Mouse (Mus musculus) cerebellum, adult (tissue): ENCODE results near the gene Tubd1.

Experiments used
- ATAC-seq: cut with Nextera tagmentation; 2 replicates; pipeline ENCODE4 v1.9.2; 2017; ENCODE audit warnings: mild to moderate bottlenecking, moderate library complexity, mixed read lengths; ENCODE audit not compliant: insufficient number of reproducible peaks, low FRiP score, low TSS enrichment

Tubd1 gene

DNA sequence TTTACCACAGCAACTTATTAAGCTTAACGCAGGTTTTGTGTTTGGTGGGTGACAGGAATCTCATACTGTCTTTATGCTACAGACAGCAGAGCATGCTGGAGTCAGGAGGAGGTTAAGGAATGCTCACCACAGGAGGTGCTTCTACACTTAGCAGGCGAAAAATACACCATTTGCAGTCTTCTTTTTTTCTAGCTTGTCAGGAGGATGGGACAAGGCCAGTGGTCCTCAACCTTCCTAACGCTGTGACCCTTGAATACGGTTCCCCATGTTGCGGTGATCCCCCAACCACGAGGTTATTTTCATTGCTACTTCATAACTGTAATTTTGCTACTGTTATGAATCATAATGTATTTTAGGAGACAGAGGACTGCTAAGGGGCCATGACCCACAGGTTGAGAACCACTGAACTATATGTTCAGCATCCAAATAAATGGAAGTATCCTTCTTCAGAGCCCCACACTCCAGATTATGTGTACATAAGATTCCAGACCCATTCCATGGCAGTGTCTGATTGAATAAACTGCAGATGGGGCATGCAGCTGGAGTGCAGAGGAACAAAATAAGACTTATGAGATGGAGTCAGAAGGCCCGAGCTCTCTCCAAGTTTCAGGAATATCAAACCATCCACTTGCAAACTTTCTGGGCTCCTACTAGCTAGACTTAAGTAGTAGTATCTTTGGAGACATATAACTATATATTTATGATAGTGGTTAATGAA lies 37.9 kb downstream of the Tubd1 start:
- no peak for ATAC-seq

DNA sequence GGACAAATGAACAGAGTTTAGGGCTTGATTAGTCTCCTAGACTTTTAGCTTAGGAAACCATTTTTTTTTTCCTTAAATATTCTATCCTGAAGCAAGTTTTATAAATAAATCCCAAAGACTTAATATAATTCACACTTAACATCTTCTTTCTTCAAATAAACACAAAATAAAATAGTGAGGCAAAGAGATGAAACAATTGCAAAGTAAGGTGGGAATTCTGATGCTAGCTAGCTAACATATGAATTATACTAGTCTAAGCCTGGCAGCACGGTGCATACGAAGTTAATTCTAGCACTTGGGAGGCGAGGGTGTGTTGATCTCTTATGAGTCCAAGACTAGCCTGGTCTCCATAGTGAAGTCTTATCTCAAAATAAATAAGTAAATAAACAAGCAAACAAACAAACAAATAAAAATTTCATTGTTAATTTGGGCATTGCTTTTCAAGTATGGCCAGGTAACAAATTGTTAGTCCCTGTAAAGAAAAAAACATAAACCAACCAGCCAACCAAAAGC lies 38.6 kb downstream of the Tubd1 start:
- ATAC-seq, result no peak

DNA sequence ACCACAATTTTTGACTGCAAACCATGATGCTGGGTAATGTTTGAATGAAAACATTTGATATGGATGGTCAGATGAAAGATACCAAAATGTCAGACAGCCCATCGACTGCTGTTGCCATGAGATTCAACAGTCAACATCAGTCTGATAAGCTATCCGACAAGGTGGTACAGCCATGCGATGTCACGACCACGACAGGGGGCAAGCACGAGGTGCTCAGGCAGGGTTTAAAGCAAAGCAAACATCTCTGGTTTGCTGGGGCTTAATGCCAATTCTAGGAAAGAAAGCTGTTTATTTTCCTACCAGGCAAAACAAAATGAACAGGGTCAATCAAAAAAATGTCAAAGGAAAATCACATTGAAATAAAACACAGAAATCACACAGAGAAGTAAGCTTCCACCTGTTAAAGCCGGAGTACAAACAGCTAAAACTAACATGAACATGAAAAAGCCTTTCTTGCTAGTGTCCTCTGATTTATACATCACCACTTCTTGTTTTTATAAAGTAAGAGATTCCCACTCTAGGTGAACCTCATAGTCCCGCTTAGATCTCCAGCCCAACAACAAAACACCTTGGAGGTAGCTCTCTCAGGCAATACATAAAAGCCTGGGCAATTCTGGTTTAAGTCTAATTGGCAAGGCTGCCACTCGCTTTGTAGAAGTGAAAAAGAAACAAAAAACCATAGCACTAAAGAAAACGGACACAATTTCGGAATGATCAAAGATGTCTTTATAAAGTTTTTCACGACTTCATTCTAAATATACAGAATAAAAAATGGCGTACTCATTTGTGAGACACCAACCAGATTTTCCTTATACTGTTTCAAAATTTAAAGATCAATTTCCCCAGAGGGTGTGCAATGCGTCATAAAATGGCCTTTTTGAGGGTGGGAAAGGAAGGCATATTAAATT lies 39.5 kb downstream of the Tubd1 start:
- no peak for ATAC-seq

DNA sequence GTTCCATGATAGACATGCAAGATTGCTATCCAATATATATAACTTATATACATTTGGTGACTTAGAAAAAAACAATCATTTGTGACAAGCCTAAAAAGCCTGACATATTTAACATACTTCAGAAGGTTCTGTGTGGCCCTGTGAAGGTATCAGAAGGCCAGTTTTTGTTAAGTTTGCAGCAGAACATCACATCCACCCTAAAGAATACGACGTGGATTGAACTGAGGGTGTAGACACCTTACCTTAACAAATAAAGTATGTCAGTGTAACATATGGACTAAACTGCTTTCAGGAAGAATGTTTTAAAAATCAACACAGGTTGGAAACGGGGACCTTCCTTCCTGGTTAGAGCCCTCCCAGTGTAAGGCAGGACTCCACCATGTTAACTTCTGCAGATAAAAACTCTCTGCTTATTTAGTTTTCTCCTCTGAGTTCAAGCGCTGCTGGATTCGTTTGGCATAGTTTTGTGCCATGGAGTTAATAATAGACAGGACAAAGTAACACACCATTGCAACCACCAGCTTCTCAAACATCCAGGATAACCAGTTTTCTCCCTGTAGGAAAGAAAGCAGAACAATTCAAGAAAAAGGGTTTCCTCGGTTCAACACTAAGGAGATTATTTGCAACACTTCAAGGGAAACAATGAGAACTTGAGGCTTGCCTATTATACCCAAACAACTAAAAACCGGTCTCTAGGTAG lies 40.3 kb downstream of the Tubd1 start:
- ATAC-seq, result no peak

DNA sequence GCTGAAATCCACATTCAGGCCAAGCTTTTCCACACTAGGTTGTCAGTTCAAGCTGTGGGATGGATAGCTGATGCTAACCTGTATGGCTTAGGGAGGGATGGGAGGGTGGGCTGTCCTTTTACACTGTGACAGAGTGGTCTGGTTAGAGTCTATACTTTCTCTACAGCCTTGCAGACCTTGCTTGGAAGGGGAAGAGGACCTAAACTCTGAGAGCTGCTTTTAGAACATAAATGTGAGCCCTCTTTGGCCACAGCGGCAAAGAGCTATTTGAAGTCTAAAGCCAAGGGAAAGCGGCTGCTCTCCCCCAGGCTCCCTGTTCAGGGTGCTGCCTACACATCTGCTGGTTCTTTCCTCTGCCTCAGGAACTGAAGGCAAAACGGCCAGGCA lies 40.8 kb downstream of the Tubd1 start:
- ATAC-seq, result no peak

DNA sequence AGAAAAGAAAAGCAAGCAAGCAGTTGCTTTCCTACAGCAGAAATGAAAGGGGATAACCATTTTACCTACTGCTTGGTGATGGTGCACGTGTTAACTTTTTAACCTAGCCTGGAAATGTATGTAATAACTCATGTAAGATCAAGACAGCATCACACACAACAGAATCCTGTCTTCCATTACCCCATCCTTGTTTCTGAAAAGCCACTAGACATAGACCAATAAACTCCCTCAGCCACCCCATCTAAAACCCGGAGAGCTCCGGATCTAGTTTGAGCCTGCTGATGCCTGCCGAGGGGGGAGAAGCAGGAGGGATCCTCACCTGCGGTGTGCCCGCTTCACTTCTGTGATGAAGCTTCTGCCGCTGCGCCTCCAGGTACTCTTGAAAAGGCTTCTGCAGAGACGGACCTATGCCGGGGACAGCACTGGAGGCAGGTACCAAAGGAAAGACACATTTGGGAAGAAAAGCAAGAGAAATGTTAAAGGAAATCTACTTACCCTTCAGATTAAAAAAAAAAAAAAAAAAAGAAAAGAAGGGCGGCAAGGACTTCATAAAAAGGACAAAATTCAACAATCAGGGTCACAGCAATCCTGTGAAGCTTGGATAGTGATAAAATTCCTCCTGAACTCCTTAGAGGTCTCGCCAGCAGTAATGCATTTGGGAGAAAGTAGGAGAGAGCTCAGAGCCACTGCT lies 41.5 kb downstream of the Tubd1 start:
- ATAC-seq, result no peak

DNA sequence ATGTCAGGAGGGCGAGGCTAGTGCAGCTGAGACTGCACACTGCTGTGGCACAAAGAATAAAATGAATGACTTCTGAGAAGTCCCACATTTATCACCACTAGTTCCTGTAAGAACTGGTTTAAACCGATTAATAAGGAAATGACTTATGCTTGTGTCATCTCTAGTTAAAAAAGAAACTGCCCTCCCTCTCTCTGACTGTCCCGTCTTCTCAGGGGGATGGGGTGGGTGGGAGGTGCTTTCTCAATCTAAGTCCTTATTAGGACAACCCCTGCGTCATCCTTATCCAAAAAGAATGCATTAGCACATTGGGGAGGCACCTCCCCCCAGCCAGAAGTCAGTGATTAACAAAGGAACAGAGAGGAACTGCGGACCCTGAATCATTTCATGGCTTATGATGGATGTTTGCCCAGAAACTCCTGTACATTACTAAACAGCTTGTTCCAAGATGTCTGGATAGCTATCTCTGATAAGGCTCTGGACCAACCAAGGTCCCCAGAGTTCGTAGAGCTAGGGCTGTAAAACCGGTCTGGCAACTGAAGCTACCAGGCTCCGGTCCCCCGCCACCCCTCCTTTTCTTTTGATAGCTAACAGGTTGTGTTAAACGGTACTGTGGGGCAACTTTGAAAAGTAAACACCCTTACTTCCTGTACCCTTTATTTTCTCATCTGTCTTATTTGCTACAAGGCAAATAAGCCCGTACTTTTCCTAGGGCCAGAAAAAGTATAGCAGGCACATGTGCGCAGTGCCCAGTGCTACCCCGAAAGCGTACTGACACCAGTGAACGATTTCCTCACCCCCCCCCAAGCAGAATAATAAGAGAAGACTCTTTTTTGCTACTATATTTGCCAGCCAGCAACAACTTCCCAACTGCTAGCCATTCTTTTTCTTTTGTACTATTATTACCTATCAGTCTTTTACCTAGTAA lies 42.3 kb downstream of the Tubd1 start:
- no peak for ATAC-seq

DNA sequence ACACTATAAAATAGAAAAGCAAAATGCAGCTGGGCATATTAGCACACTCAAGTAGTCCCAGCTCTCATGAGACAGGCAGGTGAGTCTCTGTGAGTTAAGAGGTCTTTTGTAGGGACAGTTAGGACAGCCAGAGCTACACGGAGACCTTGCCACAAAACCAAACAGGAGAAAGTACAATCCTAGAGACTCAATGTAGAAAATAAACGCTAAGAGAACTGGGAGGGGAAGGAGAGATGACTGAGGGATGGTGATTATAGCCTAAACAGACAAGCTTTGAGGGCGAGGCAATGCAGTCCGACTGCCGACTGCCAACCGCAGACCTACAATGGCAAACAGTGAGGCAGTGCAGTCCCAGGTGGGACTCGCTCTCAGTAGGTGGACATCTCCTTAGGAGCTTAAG lies 43.0 kb downstream of the Tubd1 start:
- ATAC-seq, result no peak

DNA sequence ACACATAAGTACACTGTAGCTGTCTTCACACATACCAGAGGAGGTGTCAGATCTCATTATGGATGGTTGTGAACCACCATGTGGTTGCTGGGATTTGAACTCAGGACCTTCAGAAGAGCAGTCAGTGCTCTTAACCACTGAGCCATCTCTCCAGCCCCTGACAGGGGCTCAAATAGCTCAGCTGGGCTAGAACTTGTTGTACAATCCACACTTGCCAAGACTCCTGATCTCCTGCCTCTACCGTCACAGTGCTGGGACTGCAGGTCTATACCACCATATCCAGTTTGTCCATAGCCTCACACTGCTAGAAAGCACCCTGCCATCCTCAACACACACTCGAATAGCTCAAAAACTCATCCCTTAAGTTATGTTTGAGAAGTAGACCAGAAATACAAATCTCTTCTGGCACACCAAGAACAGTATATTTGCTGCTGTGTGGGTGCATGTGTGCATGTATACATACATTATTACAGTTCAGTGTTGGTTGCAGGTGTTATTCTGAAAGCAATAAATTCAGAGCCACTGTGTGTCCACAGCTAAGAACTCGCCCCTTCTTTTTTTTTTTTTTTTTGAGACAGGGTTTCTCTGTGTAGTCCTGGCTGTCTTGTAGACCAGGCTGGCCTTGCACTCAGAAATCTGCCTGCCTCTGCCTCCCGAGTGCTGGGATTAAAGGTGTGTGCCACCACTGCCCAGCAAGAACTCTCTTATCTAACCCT lies 44.0 kb downstream of the Tubd1 start:
- ATAC-seq, result no peak

DNA sequence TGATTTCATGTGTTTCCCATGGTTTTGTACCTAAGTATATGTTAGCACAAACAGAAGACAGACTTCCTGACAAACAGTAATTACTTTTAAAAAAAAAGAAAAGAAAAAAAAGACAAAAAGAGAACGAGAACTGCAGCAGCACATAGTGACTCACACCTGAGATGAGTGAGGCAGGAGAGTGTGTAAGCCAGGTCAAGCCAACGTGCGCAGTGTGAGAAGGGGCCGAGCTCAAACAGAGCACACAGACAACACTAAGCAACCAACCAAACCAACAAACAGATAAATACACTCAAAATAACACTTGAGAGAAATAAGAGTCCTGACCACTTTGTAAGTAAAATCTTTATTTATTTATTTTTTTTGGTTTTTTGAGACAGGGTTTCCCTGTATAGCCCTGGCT lies 45.3 kb downstream of the Tubd1 start:
- ATAC-seq, result no peak

DNA sequence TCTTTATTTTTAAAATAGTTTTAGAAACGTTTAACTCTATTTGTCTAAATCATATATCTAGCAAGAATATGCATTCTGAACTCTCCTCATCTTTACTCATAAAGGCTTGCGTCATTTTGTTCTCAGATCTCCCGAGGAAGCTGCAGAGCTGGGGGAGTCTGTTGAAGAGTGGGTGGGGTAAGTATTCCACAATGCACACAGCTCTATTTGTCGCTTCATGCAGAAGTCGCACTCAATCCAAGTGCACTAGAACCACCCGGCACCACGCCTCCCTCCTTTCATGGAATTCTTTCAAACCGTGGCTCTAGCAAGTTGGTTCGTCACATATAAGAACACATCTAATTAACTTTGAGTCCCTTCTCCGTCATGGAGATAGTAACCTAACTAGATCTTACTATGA lies 45.8 kb downstream of the Tubd1 start:
- no peak for ATAC-seq

DNA sequence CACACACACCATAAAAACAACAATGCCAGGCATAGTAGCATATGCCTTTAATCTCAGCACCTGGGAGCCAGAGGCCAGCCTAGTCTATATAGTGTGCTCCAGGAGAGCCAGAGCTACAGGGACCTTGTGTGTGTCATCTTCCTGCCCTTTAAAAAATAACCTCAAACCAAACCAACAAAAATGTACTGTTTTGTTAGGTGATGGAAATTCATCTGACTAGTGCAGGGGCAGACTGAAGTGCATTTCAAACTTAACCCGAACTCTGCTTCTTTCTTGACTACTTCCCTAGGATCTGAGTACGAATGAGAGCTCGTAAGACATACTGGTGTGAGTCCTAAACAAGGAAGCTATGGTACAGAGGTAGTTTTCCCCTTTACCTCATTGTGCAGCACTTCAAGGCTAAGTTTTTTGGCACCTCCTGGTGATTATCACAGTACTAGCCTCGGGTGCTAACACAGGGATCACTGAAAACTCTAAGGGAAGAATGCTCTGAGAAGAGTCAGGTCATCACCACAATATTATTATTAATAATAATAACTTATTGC lies 46.6 kb downstream of the Tubd1 start:
- ATAC-seq, result no peak

DNA sequence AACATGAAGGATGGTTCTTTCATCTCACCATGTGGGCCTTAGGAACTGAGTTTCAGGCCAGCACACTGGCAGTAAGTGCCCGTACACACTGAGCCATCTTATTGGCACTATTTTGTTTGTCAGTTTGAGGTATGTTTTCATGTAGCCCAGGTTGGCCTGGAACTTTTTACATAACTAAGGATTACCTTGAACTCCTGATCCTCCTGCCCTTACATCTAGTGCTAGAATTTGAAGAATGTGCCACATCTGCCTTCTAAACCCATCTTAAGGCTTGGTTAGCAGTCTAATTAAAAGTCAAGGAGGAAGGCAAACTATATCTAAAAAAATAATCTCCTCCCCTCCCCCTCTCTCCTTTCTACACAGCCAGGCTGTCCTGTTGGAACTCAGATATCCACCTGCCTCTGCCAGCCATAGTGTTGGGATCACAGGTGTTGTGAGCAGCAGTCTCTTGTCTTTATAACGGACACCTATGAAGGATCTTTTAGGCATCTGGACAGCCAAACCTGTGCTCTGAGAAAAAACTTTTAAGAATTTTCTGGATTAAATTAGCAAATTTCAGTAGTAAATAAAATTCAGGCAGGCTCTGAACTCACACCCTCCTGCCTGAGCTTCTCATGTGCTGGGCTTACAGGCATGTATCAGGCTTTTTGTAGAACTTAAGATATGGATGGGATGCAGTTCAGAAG lies 47.3 kb downstream of the Tubd1 start:
- ATAC-seq, result no peak

DNA sequence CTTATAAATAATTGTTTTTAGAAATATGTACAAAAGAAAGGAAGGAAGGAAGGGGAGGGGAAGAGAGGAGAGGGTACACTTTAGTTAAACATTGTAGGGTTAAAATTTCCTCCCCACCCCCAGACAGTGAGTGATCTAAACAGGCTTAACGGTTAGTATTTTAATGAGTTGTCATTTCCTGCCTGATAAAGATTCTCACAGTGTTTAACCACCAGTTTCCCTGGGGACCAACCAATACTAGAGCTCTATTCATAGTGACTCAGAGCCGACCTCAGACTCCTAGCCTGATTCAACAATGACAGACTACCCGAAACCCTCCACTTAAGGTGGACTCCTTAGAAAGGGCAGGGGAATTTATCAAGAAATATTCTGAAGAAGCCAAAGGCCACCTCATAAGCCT lies 48.2 kb downstream of the Tubd1 start:
- ATAC-seq, result no peak

DNA sequence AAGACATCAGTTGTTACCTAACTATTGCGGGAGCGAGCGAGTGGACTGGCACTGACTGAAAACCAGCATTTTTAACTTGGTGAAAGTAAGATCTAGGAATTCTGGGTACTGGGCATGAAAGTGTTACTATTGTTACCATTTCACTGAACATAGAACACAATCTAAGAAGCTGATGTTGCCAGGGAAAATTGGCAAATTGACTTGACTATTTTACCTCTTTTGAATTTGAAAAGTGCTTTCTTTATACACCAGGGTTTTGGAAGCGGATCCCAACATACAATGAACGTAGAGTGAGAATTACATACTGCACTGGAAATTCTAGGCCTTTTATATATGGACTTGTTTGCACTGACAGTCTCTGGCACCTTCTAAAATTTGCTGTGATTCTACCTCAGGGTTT lies 48.7 kb downstream of the Tubd1 start:
- no peak for ATAC-seq

DNA sequence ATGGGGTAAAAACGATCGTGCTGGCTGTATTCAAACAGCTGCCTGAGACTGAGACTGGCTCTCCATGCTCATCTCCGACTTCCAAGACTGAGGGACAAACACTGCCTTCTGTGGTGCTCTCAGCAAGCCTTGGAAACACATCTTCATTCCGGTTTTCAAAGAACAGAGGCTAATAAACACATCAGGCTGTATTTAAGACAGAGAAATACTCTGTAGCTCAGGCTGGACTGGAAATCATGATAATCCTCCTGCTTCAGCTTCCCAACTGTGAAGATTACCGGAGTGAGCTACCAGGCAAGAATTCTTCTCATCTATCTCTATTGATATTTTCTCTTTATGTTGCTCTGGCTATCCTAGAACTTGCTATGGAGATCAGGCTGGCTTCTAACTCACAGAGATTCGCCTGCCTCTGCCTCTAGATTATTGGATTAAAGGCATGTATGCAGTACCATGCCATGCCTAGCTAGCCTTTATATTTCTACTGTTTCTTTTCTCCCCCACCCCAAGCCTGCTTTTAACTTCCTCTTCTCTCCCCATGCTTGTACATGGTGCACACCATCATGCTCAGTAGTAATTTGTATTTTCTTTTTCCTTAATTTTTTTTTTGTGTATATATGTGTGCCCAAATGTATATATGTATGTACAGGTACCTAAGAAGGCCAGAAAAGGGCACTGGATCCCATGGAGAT lies 49.5 kb downstream of the Tubd1 start:
- ATAC-seq, result no peak

DNA sequence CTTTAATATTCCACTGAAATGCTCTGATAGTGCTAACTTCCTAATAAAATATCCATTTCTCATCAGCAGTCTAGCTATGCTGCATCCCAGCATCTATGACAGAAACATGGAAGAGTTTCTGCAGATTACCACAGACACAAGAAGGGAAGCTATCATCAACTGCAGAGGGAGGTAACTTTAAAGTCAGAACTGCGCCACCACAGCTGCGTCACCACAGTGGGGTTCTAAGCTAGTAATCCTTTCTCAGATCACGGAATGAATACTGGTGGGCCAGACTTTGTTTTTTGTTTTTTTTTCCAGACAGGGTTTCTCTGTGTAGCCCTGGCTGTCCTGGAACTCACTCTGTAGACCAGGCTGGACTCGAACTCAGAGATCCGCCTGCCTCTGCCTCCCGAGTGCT lies 50.6 kb downstream of the Tubd1 start:
- no peak for ATAC-seq
